ENCODE assay signal across 8 mouse cellular contexts in genomic region chr4:133240934-133241908, GRCm38 (mm10). TPM values are rescaled to one million over a fixed set of nuclear protein-coding genes. Genes with fewer than 3 reads are reported as not detected.
A peak's percentile ranks its signal among the peaks of the same experiment; 100 is the strongest.
DNase-seq lines count a peak whose midpoint lies in the region; ATAC-seq and TF ChIP-seq lines count a peak whose summit lies in the region.

No protein-coding gene starts in this region.

- H3K27ac ChIP-seq in ES-Bruce4 (ENCODE audit: insufficient read depth, low read length), result peak overlapping the region; percentile 48; the same call in 1 of the 2 replicates
- peak overlapping the region; percentile 25; the same call in 1 of the 2 replicates for H3K27ac ChIP-seq in forebrain, embryonic 12.5 days
- peak overlapping the region; percentile 91 for H3K27ac ChIP-seq in heart, postnatal 0 days (ENCODE audit: low read depth)
- peak overlapping the region; percentile 85 for H3K27ac ChIP-seq in liver, embryonic 15.5 days (replicated peaks)
- peak overlapping the region; percentile 56; the same call in 1 of the 2 replicates for H3K27ac ChIP-seq in neural tube, embryonic 11.5 days (ENCODE audit: low read depth, low read length)
- peak overlapping the region; percentile 78 for H3K27ac ChIP-seq in stomach, embryonic 16.5 days (ENCODE audit: low read length)

- peak; percentile 94 for ATAC-seq in forebrain, embryonic 12.5 days (ENCODE audit: low FRiP score)
- ATAC-seq in heart, postnatal 0 days (ENCODE audit: insufficient read depth, low read depth), result peak; percentile 87
- ATAC-seq in liver, embryonic 15.5 days (ENCODE audit: insufficient read depth), result peak; percentile 85
- ATAC-seq in neural tube, embryonic 11.5 days (ENCODE audit: insufficient read depth, low FRiP score, low TSS enrichment), result peak; percentile 93
- ATAC-seq in stomach, embryonic 16.5 days (ENCODE audit: insufficient read depth, low FRiP score), result peak; percentile 90

- no peaks in the 10 kb centered on the region for H3K36me3 ChIP-seq in ES-Bruce4 (ENCODE audit: control insufficient read depth, insufficient read depth, low read length, poor library complexity, severe bottlenecking)
- H3K36me3 ChIP-seq in forebrain, embryonic 12.5 days (replicated peaks), result no peaks in the 10 kb centered on the region
- H3K36me3 ChIP-seq in heart, postnatal 0 days (replicated peaks; ENCODE audit: control insufficient read depth, insufficient read depth, low read length), result no peaks in the 10 kb centered on the region
- H3K36me3 ChIP-seq in liver, embryonic 15.5 days (replicated peaks), result no peaks in the 10 kb centered on the region
- H3K36me3 ChIP-seq in neural tube, embryonic 11.5 days (ENCODE audit: control insufficient read depth, insufficient read depth, low read length), result no peaks in the 10 kb centered on the region
- H3K36me3 ChIP-seq in stomach, embryonic 16.5 days (ENCODE audit: control insufficient read depth, insufficient read depth, low read length), result no peaks in the 10 kb centered on the region

- no peaks in the 10 kb centered on the region for H3K9me3 ChIP-seq in ES-Bruce4 (replicated peaks; ENCODE audit: control insufficient read depth, insufficient read depth, low read length, poor library complexity, severe bottlenecking)
- H3K9me3 ChIP-seq in forebrain, embryonic 12.5 days, result no peaks in the 10 kb centered on the region
- no peaks in the 10 kb centered on the region for H3K9me3 ChIP-seq in heart, postnatal 0 days (replicated peaks; ENCODE audit: control insufficient read depth, low read length)
- no peaks in the 10 kb centered on the region for H3K9me3 ChIP-seq in liver, embryonic 15.5 days (replicated peaks)
- H3K9me3 ChIP-seq in neural tube, embryonic 11.5 days (ENCODE audit: control insufficient read depth, low read length), result no peaks in the 10 kb centered on the region
- H3K9me3 ChIP-seq in stomach, embryonic 16.5 days (replicated peaks; ENCODE audit: control insufficient read depth, low read length), result no peaks in the 10 kb centered on the region

- H3K9ac ChIP-seq in ES-Bruce4 (ENCODE audit: low read depth, poor library complexity, severe bottlenecking), result peak overlapping the region; percentile 76
- H3K9ac ChIP-seq in forebrain, embryonic 12.5 days, result peak overlapping the region; percentile 62
- H3K9ac ChIP-seq in heart, postnatal 0 days (replicated peaks; ENCODE audit: low read depth, low read length), result peak overlapping the region; percentile 62
- H3K9ac ChIP-seq in liver, embryonic 15.5 days, result peak overlapping the region; percentile 77
- H3K9ac ChIP-seq in neural tube, embryonic 11.5 days (ENCODE audit: low read length), result peak overlapping the region; percentile 60
- H3K9ac ChIP-seq in stomach, embryonic 16.5 days (ENCODE audit: low read length), result peak overlapping the region; percentile 84

- no peak for TF ChIP-seq CTCF in ES-Bruce4 (IDR thresholded peaks at IDR 0.05; ENCODE audit: low read depth, low read length)
- no peak for TF ChIP-seq CTCF in heart, postnatal 0 days (IDR thresholded peaks at IDR 0.05; ENCODE audit: low read depth)

- peak; percentile 80 for DNase-seq in c-Kit-positive CD71-positive TER-119-positive erythroid progenitor cells, embryonic 14.5 days (ENCODE audit: low spot score)
- peak; percentile 79 for DNase-seq in heart, postnatal 0 days (ENCODE audit: low spot score)
- peak; percentile 90 to 94 for DNase-seq in kidney, postnatal 36 days
- peak; percentile 92 for DNase-seq in neural tube, embryonic 11.5 days (ENCODE audit: low spot score)

- no peaks in the 10 kb centered on the region for H3K27me3 ChIP-seq in ES-Bruce4 (ENCODE audit: control insufficient read depth, insufficient read depth, low read length, poor library complexity, severe bottlenecking)
- peaks cover 72% of the 10 kb centered on the region for H3K27me3 ChIP-seq in forebrain, embryonic 12.5 days
- H3K27me3 ChIP-seq in heart, postnatal 0 days (ENCODE audit: control insufficient read depth, insufficient read depth, low read length), result peaks cover 9% of the 10 kb centered on the region; the same call in 1 of the 2 replicates
- H3K27me3 ChIP-seq in liver, embryonic 15.5 days, result peaks cover 25% of the 10 kb centered on the region
- H3K27me3 ChIP-seq in neural tube, embryonic 11.5 days (ENCODE audit: control insufficient read depth, insufficient read depth, low read length), result peaks cover 17% of the 10 kb centered on the region
- no peaks in the 10 kb centered on the region for H3K27me3 ChIP-seq in stomach, embryonic 16.5 days (ENCODE audit: control insufficient read depth, insufficient read depth, low read length)

- no peaks in the 10 kb centered on the region for H3K4me1 ChIP-seq in ES-Bruce4 (ENCODE audit: control insufficient read depth, insufficient read depth, low read length)
- H3K4me1 ChIP-seq in forebrain, embryonic 12.5 days, result peaks cover 10% of the 10 kb centered on the region
- no peaks in the 10 kb centered on the region for H3K4me1 ChIP-seq in heart, postnatal 0 days (ENCODE audit: control insufficient read depth, insufficient read depth)
- H3K4me1 ChIP-seq in liver, embryonic 15.5 days (replicated peaks), result peaks cover 66% of the 10 kb centered on the region
- peaks cover 6% of the 10 kb centered on the region; the same call in 1 of the 2 replicates for H3K4me1 ChIP-seq in neural tube, embryonic 11.5 days (ENCODE audit: control insufficient read depth, insufficient read depth, low read length)
- H3K4me1 ChIP-seq in stomach, embryonic 16.5 days (ENCODE audit: control insufficient read depth, insufficient read depth, low read length), result peaks cover 11% of the 10 kb centered on the region; the same call in 1 of the 2 replicates

- TF ChIP-seq EP300 in ES-Bruce4 (IDR thresholded peaks at IDR 0.05; ENCODE audit: insufficient read depth, low read depth, low read length), result no peak
- no peak for TF ChIP-seq EP300 in heart, postnatal 0 days (IDR thresholded peaks at IDR 0.05; ENCODE audit: low read depth)

- peak; percentile 78 for TF ChIP-seq POLR2A in ES-Bruce4 (IDR thresholded peaks at IDR 0.05; ENCODE audit: insufficient read depth, low read length)

- peak overlapping the region; percentile 92 for H3K4me2 ChIP-seq in forebrain, embryonic 12.5 days
- H3K4me2 ChIP-seq in heart, postnatal 0 days (ENCODE audit: low read depth, low read length), result peak overlapping the region; percentile 88
- H3K4me2 ChIP-seq in liver, embryonic 15.5 days, result peak overlapping the region; percentile 100
- H3K4me2 ChIP-seq in neural tube, embryonic 11.5 days (ENCODE audit: low read depth), result peak overlapping the region; percentile 91
- H3K4me2 ChIP-seq in stomach, embryonic 16.5 days (ENCODE audit: low read depth, low read length), result peak overlapping the region; percentile 96

- under 1% methylated on average over 78 of the region's 78 CpGs for WGBS in forebrain, embryonic 12.5 days
- WGBS in heart, postnatal 0 days, result under 1% methylated on average over 77 of the region's 78 CpGs
- WGBS in liver, embryonic 15.5 days (ENCODE audit: insufficient replicate concordance), result under 1% methylated on average over 78 of the region's 78 CpGs
- WGBS in neural tube, embryonic 11.5 days, result under 1% methylated on average over 78 of the region's 78 CpGs
- under 1% methylated on average over 78 of the region's 78 CpGs for WGBS in stomach, embryonic 16.5 days

- H3K4me3 ChIP-seq in ES-Bruce4 (ENCODE audit: low read depth, low read length), result peak overlapping the region; percentile 97
- peak overlapping the region; percentile 55 for H3K4me3 ChIP-seq in forebrain, embryonic 12.5 days (replicated peaks)
- peak overlapping the region; percentile 62 for H3K4me3 ChIP-seq in heart, postnatal 0 days (ENCODE audit: low read depth, low read length)
- H3K4me3 ChIP-seq in liver, embryonic 15.5 days (replicated peaks), result peak overlapping the region; percentile 73
- peak overlapping the region; percentile 49 for H3K4me3 ChIP-seq in neural tube, embryonic 11.5 days (ENCODE audit: low read depth, low read length)
- H3K4me3 ChIP-seq in stomach, embryonic 16.5 days (replicated peaks; ENCODE audit: low read length), result peak overlapping the region; percentile 71

RNA-seq across cellular contexts. Expression of gene Map3k6, which starts 0.6 kb away (rescaled TPM):
- 3.8 TPM in 2 replicates for polyA plus RNA-seq in ES-Bruce4 (2011; ENCODE audit: insufficient read depth, insufficient read length, low read depth, missing spikeins)
- polyA plus RNA-seq in forebrain, embryonic 12.5 days (2016; fragmentation: Nextera tagmentation; extraction: Ambion mirVana), result 1.3 TPM in 2 replicates
- 13.8 and 14.8 TPM in 2 replicates for total RNA-seq in heart, postnatal 0 days (2014; rRNA removed; ENCODE audit: low replicate concordance)
- polyA plus RNA-seq in heart, postnatal 0 days (2015; fragmentation: Nextera tagmentation; extraction: Ambion mirVana), result 2.7 and 2.8 TPM in 2 replicates
- 2.0 and 2.9 TPM in 2 replicates for polyA plus RNA-seq in liver, embryonic 15.5 days (2015; fragmentation: Nextera tagmentation; extraction: Ambion mirVana)
- polyA plus RNA-seq in neural tube, embryonic 11.5 days (2014; fragmentation: Nextera tagmentation; extraction: Ambion mirVana), result 1.5 and 2.7 TPM in 2 replicates
- 17.1 and 21.0 TPM in 2 replicates for polyA plus RNA-seq in stomach, embryonic 16.5 days (2015; fragmentation: Nextera tagmentation; extraction: Ambion mirVana)

RNA-seq across cellular contexts. Expression of gene Sytl1, which starts 21.7 kb away (rescaled TPM):
- polyA plus RNA-seq in ES-Bruce4 (2011; ENCODE audit: insufficient read depth, insufficient read length, low read depth, missing spikeins), result 12.6 and 15.2 TPM in 2 replicates
- 0.74 and 0.80 TPM in 2 replicates for polyA plus RNA-seq in forebrain, embryonic 12.5 days (2016; fragmentation: Nextera tagmentation; extraction: Ambion mirVana)
- 3.6 and 3.7 TPM in 2 replicates for total RNA-seq in heart, postnatal 0 days (2014; rRNA removed; ENCODE audit: low replicate concordance)
- polyA plus RNA-seq in heart, postnatal 0 days (2015; fragmentation: Nextera tagmentation; extraction: Ambion mirVana), result 0.79 and 0.84 TPM in 2 replicates
- 0.92 and 1.0 TPM in 2 replicates for polyA plus RNA-seq in liver, embryonic 15.5 days (2015; fragmentation: Nextera tagmentation; extraction: Ambion mirVana)
- polyA plus RNA-seq in neural tube, embryonic 11.5 days (2014; fragmentation: Nextera tagmentation; extraction: Ambion mirVana), result 1.2 and 1.4 TPM in 2 replicates
- polyA plus RNA-seq in stomach, embryonic 16.5 days (2015; fragmentation: Nextera tagmentation; extraction: Ambion mirVana), result 52.0 and 76.1 TPM in 2 replicates

RNA-seq across cellular contexts. Expression of gene Gpr3, which starts 28.9 kb away (rescaled TPM):
- 0.26 and 0.52 TPM in 2 replicates for polyA plus RNA-seq in ES-Bruce4 (2011; ENCODE audit: insufficient read depth, insufficient read length, low read depth, missing spikeins)
- 0.14 and 0.29 TPM in 2 replicates for polyA plus RNA-seq in forebrain, embryonic 12.5 days (2016; fragmentation: Nextera tagmentation; extraction: Ambion mirVana)
- not detected in 2 replicates for total RNA-seq in heart, postnatal 0 days (2014; rRNA removed; ENCODE audit: low replicate concordance)
- polyA plus RNA-seq in heart, postnatal 0 days (2015; fragmentation: Nextera tagmentation; extraction: Ambion mirVana), result 0.15 and 0.21 TPM in 2 replicates
- polyA plus RNA-seq in liver, embryonic 15.5 days (2015; fragmentation: Nextera tagmentation; extraction: Ambion mirVana), result not detected in 2 replicates
- 0.45 and 0.49 TPM in 2 replicates for polyA plus RNA-seq in neural tube, embryonic 11.5 days (2014; fragmentation: Nextera tagmentation; extraction: Ambion mirVana)
- polyA plus RNA-seq in stomach, embryonic 16.5 days (2015; fragmentation: Nextera tagmentation; extraction: Ambion mirVana), result 0.12 TPM in 1 of 2 replicates, not detected in the other

RNA-seq across cellular contexts. Expression of gene Cd164l2, which starts 29.3 kb away (rescaled TPM):
- 9.6 and 12.4 TPM in 2 replicates for polyA plus RNA-seq in ES-Bruce4 (2011; ENCODE audit: insufficient read depth, insufficient read length, low read depth, missing spikeins)
- 0.47 and 0.50 TPM in 2 replicates for polyA plus RNA-seq in forebrain, embryonic 12.5 days (2016; fragmentation: Nextera tagmentation; extraction: Ambion mirVana)
- not detected in 2 replicates for total RNA-seq in heart, postnatal 0 days (2014; rRNA removed; ENCODE audit: low replicate concordance)
- polyA plus RNA-seq in heart, postnatal 0 days (2015; fragmentation: Nextera tagmentation; extraction: Ambion mirVana), result 0.23 and 0.33 TPM in 2 replicates
- polyA plus RNA-seq in liver, embryonic 15.5 days (2015; fragmentation: Nextera tagmentation; extraction: Ambion mirVana), result not detected in 2 replicates
- 0.32 and 0.62 TPM in 2 replicates for polyA plus RNA-seq in neural tube, embryonic 11.5 days (2014; fragmentation: Nextera tagmentation; extraction: Ambion mirVana)
- 9.2 and 9.5 TPM in 2 replicates for polyA plus RNA-seq in stomach, embryonic 16.5 days (2015; fragmentation: Nextera tagmentation; extraction: Ambion mirVana)

RNA-seq across cellular contexts. Expression of gene Tmem222, which starts 36.4 kb away (rescaled TPM):
- polyA plus RNA-seq in ES-Bruce4 (2011; ENCODE audit: insufficient read depth, insufficient read length, low read depth, missing spikeins), result 28.5 and 32.4 TPM in 2 replicates
- polyA plus RNA-seq in forebrain, embryonic 12.5 days (2016; fragmentation: Nextera tagmentation; extraction: Ambion mirVana), result 70.9 and 74.3 TPM in 2 replicates
- total RNA-seq in heart, postnatal 0 days (2014; rRNA removed; ENCODE audit: low replicate concordance), result 58.8 and 103 TPM in 2 replicates
- polyA plus RNA-seq in heart, postnatal 0 days (2015; fragmentation: Nextera tagmentation; extraction: Ambion mirVana), result 45.0 and 45.6 TPM in 2 replicates
- polyA plus RNA-seq in liver, embryonic 15.5 days (2015; fragmentation: Nextera tagmentation; extraction: Ambion mirVana), result 35.8 and 42.3 TPM in 2 replicates
- 79.0 and 91.0 TPM in 2 replicates for polyA plus RNA-seq in neural tube, embryonic 11.5 days (2014; fragmentation: Nextera tagmentation; extraction: Ambion mirVana)
- 71.3 and 74.3 TPM in 2 replicates for polyA plus RNA-seq in stomach, embryonic 16.5 days (2015; fragmentation: Nextera tagmentation; extraction: Ambion mirVana)

Comparison
In these comparisons a context has a peak if more than half of its experiments do, and no peak if none do; other contexts are left out.
1. Peak in every context shown above with its lines: DNase-seq, ATAC-seq, H3K4me3 ChIP-seq and H3K27ac ChIP-seq.
2. H3K27ac ChIP-seq: peak in every context shown above with its lines; median percentile 91 in heart, postnatal 0 days; 85 in liver, embryonic 15.5 days; 78 in stomach, embryonic 16.5 days; 56 in neural tube, embryonic 11.5 days; 48 in ES-Bruce4; 25 in forebrain, embryonic 12.5 days.